In the genomic region with DNA sequence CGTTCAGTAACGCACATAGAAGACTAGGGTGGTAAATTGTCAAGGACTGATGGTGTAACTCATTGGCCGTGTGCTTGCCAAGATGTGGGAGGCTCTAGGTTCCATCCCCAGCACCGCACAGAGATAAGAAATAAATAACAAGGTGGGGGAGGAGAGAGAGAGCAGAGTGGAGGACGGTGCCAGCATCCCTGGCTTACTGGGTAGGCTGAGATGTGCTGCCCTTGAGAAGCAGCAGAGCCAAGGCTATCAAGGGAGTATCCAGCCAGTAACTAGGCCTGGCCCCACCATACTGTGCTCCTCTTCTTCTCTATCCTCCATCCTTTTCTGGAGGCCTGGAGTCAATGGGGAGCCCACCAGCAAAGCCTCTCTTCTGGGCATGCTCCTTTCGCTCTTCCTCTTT, we compare ENCODE assay signal across 17 mouse cellular contexts. TPM values are rescaled to one million over a fixed set of nuclear protein-coding genes. Genes with fewer than 3 reads are reported as not detected.
DNase-seq lines count a peak whose midpoint lies in the region; ATAC-seq and TF ChIP-seq lines count a peak whose summit lies in the region.
"Had no signal": no experiment of that assay in that cellular context is flagged by ENCODE, and none has a peak within 500 bp of the region (broad histone marks: within the 10 kb centered on the region; RNA-seq: fewer than 3 reads in every experiment).

No protein-coding gene starts in this region.

- DNase-seq in cerebellum, adult 2 months: peak in 1 of 2 experiments; percentile 52
- no peak for DNase-seq in cerebellum, postnatal 4 days (ENCODE audit: low spot score in 2 of 2)
- no peak for DNase-seq in hindbrain, embryonic 10.5 days (ENCODE audit: low spot score)
- DNase-seq in hindbrain, embryonic 14.5 days (ENCODE audit: low spot score): no peak
- DNase-seq in ovary, adult 18-20 months (ENCODE audit: low spot score): peak; percentile 42
- no peak for DNase-seq in ovary, postnatal 36 days (ENCODE audit: low spot score)
- DNase-seq in embryo, embryonic 11 days: no peak
- DNase-seq: adrenal gland, postnatal 10 days; gastrocnemius, postnatal 25 days; heart, postnatal 4 days; lung, adult 2 months; lung, postnatal 36 days; thymus, postnatal 4 days had no signal

- TF ChIP-seq POLR2A in cerebellum, adult 2 months (IDR thresholded peaks at IDR 0.05; ENCODE audit: borderline replicate concordance, insufficient read depth, low read length): no peak

- H3K27ac ChIP-seq in cerebellum, adult 2 months (ENCODE audit: insufficient read depth, low read length): peak overlapping the region; percentile 72
- peak overlapping the region; percentile 31 for H3K27ac ChIP-seq in hindbrain, embryonic 10.5 days
- no peak overlapping the region for H3K27ac ChIP-seq in hindbrain, embryonic 14.5 days
- H3K27ac ChIP-seq: intestine, embryonic 15.5 days had no signal

- peaks cover 78% of the 10 kb centered on the region for H3K36me3 ChIP-seq in hindbrain, embryonic 10.5 days
- no peaks in the 10 kb centered on the region for H3K36me3 ChIP-seq in hindbrain, embryonic 14.5 days (replicated peaks; ENCODE audit: control insufficient read depth, insufficient read depth)
- H3K36me3 ChIP-seq: heart, embryonic 12.5 days; intestine, embryonic 15.5 days had no signal

- 22% methylated on average over 6 of the region's 6 CpGs for WGBS in cerebellum, adult 2 months
- WGBS in hindbrain, embryonic 10.5 days: 86% methylated on average over 6 of the region's 6 CpGs
- 81% methylated on average over 6 of the region's 6 CpGs for WGBS in hindbrain, embryonic 14.5 days

- ATAC-seq in hindbrain, embryonic 14.5 days (ENCODE audit: low FRiP score): no peak; the same call in 1 of the 2 replicates
- ATAC-seq: intestine, embryonic 15.5 days had no signal

- H3K9me3 ChIP-seq in hindbrain, embryonic 10.5 days: no peaks in the 10 kb centered on the region
- H3K9me3 ChIP-seq in hindbrain, embryonic 14.5 days (ENCODE audit: control insufficient read depth, low read length): no peaks in the 10 kb centered on the region
- H3K9me3 ChIP-seq: heart, embryonic 12.5 days; intestine, embryonic 15.5 days had no signal

- no peak overlapping the region for H3K9ac ChIP-seq in hindbrain, embryonic 14.5 days
- H3K9ac ChIP-seq: heart, embryonic 12.5 days; intestine, embryonic 15.5 days had no signal

- peak overlapping the region; percentile 1 for H3K4me3 ChIP-seq in cerebellum, adult 2 months (replicated peaks; ENCODE audit: insufficient read depth, low read depth, low read length)
- no peak overlapping the region for H3K4me3 ChIP-seq in hindbrain, embryonic 10.5 days
- H3K4me3 ChIP-seq in hindbrain, embryonic 14.5 days (replicated peaks; ENCODE audit: low read length): no peak overlapping the region
- H3K4me3 ChIP-seq: erythroblast, embryonic 14.5 days; heart, embryonic 12.5 days; intestine, embryonic 15.5 days had no signal

- H3K4me2 ChIP-seq in hindbrain, embryonic 14.5 days (replicated peaks): no peak overlapping the region
- H3K4me2 ChIP-seq: heart, embryonic 12.5 days; intestine, embryonic 15.5 days; liver, embryonic 11.5 days had no signal

- peaks cover 70% of the 10 kb centered on the region for H3K4me1 ChIP-seq in cerebellum, adult 2 months (ENCODE audit: control insufficient read depth, insufficient read depth, low read length)
- peaks cover 96% of the 10 kb centered on the region for H3K4me1 ChIP-seq in hindbrain, embryonic 10.5 days (replicated peaks)
- H3K4me1 ChIP-seq in hindbrain, embryonic 14.5 days (replicated peaks; ENCODE audit: control insufficient read depth, insufficient read depth, low read length): peaks cover 65% of the 10 kb centered on the region

- H3K27me3 ChIP-seq in cerebellum, adult 2 months (ENCODE audit: control insufficient read depth, insufficient read depth, low read length): no peaks in the 10 kb centered on the region
- H3K27me3 ChIP-seq in hindbrain, embryonic 10.5 days (ENCODE audit: insufficient read depth, poor library complexity, severe bottlenecking): no peaks in the 10 kb centered on the region
- H3K27me3 ChIP-seq in hindbrain, embryonic 14.5 days (ENCODE audit: control insufficient read depth, insufficient read depth, low read length): no peaks in the 10 kb centered on the region
- H3K27me3 ChIP-seq: heart, embryonic 12.5 days; intestine, embryonic 15.5 days had no signal

- no peak for TF ChIP-seq CTCF in cerebellum, adult 2 months (IDR thresholded peaks at IDR 0.05; ENCODE audit: borderline replicate concordance, insufficient read depth, low read depth, low read length)

RNA-seq across cellular contexts. Expression of gene Boc, which starts 9.3 kb away (rescaled TPM):
- polyA plus RNA-seq in cerebellum, adult 2 months (2012; rRNA removed): 37.9 and 43.6 TPM in 2 replicates
- 36.0 and 43.9 TPM in 2 replicates for polyA plus RNA-seq in hindbrain, embryonic 10.5 days (2016; fragmentation: Nextera tagmentation; extraction: Ambion mirVana)
- polyA plus RNA-seq in hindbrain, embryonic 14.5 days (2014; fragmentation: Nextera tagmentation; extraction: Ambion mirVana): 10.1 and 11.8 TPM in 2 replicates
- polyA plus RNA-seq: erythroblast, embryonic 14.5 days had no signal
